Mouse (Mus musculus) megakaryocyte, embryonic 14.5 days (primary cell): Measurements from ENCODE around the gene Galnt10.

Source experiments
- FLI1 ChIP-seq: IDR thresholded peaks from 2 replicates; pipeline ENCODE4 v1.6.1; 2012; ENCODE audit warnings: low read length, inconsistent platforms, mixed read lengths
- GATA1 ChIP-seq: IDR thresholded peaks from 3 replicates; pipeline ENCODE4 v1.6.1; 2012; ENCODE audit warnings: mixed read lengths, low read length, inconsistent platforms, borderline replicate concordance

DNA sequence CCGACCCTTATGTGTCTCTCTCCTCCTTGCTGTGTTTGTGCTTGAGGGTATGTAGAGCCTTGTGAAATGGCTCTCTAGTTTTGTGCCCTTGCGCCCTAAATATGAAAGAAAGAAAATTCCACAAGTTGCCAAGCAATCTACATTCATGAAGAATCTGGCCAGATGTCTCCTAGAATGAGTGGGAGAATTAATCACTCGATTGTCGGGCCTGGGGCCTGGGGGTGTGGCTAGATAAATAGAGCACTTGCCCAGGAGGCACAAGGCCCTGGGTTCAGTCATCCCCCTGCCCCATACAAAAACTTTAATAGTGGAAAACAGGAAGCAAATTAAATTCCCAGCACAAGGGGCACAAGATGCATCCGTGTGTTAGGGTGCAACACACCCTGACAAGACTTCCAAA lies 56.7 kb downstream of the Galnt10 start:
- TF ChIP-seq GATA1 (no peak), FLI1 (no peak)
